Mouse (Mus musculus): ENCODE data around the gene Bin2. TPM values are rescaled to one million over a fixed set of nuclear protein-coding genes. Genes with fewer than 3 reads are reported as not detected.

Bin2 gene
- polyA plus RNA-seq, 1 experiment = 6.5 TPM

DNA sequence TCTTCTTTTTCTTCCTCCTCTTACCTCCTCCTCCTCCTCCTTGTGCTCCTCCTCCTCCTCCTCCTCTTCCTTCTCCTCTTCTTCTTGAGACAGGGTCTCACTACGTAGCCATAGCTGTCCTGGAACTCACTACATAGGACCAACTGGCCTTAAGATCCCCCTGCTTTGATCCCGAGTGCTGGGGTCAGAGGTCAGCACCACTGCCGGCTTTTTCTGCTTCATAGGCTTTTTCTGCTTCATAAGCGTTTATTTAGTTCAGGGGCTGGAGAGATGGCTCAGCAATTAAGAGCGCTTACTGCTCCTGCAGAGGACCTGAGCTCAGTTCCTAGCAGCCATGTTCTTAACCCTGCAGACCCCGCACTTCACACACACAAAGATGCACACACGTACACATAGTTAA, 12.4 kb upstream of the Bin2 start:
- DNase-seq (ENCODE audit: low spot score) = no peak

GRCm38 (mm10) chr15:100680381-100680780, 11.0 kb upstream of the Bin2 start:
- no peak for DNase-seq (ENCODE audit: low spot score)

DNA sequence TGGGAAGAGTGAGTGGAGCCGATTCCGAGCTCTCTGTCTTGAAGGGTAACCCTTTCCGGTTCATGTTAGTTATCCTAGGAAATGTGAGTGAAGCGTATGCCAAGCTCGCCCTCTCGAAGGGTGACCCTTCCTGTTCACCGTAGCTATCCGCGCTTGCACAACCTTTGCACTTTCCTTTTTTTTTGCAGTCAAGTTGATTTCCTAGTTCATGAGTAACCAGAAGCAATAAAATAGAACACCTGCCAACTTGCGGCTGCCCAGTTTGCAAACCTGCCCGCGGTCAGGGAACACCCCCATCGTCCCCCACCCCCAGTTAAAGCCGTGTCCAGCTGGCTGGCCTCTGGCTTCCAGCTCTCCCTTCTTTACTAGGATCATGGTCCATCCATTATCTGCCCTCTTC, 9.7 kb upstream of the Bin2 start:
- DNase-seq (ENCODE audit: low spot score) = no peak

- DNase-seq (ENCODE audit: low spot score) = no peak
These were observed 9.2 kb upstream of the Bin2 start for GRCm38 (mm10) chr15:100678581-100678980.

DNA sequence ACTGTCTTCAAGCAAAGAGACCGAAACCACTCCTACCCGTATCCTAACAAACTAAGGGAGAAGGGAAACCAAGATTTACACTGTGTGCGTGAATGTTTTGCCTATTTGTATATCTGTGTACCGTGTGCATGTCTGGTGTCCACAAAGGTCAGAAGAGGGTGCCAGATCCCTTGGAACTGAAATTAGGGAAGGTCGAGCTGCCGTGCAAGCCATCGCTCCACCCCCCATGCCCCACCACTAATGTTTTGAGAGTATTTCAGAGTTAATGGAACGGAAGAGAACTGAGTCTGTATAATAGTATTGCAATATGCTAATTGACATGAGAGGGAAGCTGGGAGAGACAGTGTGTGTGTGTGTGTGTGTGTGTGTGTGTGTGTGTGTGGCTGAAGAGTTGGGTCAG, 8.3 kb upstream of the Bin2 start:
- DNase-seq (ENCODE audit: low spot score) = no peak

DNA sequence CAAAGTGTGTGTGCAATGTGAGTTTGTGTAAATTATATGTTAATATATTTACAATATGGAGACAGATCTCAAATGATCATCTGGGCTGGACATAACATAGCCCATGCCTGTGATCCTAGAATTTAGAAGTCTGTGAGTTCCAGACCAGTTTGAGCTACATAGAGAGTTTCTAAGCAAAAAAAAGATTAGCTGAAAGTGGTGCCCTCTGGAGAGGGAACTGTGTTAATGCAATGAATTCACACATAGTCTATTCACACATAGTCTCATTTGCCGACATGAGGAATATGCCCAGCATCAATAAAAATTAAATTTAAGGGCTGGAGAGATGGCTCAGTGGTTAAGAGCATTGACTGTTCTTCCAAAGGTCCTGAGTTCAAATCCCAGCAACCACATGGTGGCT, 7.2 kb upstream of the Bin2 start:
- DNase-seq (ENCODE audit: low spot score) = no peak

GRCm38 (mm10) chr15:100675486-100675885, 6.1 kb upstream of the Bin2 start:
- no peak for DNase-seq (ENCODE audit: low spot score)

DNA sequence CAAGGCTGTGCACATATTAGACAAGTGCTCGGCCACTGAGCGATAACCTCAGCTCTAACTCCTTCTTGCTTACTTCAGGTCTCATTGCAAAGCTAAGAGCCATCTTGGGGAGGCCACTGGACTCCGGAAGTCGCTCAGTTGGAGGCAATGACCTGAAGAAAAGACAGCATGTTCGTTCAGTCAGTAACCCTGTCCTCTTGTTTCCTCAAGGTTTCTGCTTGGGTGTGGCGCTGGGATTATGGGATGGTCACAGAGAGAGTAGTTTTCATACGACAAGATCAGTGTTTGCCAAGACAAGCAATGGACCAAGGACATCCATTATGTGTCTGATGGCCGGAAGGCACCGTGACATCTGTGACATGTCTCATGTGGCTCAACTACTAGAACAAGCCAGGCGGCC, 5.2 kb upstream of the Bin2 start:
- DNase-seq (ENCODE audit: low spot score) = no peak

GRCm38 (mm10) chr15:100673585-100674391, 4.4 kb upstream of the Bin2 start:
- DNase-seq (ENCODE audit: low spot score) = no peak

- no peak for DNase-seq (ENCODE audit: low spot score)
These were observed 1.5 kb upstream of the Bin2 start for GRCm38 (mm10) chr15:100670833-100671232.

DNA sequence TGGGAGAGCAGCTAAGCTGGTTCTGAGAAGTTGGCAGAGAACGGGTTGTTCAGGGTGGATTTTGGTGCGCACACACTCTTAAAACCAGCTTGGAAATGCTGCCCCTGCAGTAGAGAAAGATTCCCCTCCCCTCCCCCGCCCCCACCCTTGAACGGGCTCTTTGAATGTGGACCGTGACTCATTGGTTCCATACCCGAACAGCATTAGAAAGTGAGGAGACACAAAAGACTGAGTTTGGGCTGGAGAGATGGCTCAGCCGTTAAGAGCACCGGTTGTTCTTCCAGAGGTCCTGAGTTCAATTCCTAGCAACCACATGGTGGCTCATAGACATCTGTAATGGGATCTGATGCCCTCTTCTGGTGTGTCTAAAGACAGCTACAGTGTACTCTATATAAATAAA, 651 bp upstream of the Bin2 start:
- DNase-seq (ENCODE audit: low spot score) = no peak

DNA sequence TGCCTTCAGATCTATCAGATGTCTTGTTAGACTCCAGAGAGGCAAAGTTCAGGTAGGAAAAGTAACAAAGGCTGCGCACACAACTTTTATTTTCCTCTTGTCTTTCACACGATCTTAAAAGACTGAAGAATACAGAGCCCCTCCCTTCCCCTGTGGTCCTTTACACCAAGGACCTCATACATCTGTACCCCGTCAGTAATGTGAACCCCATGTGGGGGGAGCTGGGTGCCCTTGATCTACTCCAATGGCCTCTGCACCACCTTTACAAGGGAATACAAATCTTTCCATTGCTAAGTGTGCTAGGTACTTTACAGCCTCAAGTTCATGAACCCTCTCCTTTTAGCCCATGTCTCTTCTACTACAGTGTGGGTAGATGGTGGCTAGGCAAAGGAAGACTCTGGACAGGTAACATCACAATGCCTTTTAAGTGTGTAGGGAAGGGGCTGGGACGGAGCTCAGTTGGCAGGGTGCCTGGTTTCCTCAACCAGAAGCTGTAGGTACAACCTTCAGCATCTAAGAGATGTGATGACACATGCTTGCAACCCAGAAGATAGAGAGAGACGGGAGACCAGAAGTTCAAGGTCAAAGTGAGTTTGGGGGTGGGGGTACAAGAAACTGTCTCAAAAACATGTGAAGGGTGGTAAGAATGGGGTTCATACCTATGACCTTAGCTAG, 1.3 kb downstream of the Bin2 start:
- DNase-seq (ENCODE audit: low spot score) = no peak

DNA sequence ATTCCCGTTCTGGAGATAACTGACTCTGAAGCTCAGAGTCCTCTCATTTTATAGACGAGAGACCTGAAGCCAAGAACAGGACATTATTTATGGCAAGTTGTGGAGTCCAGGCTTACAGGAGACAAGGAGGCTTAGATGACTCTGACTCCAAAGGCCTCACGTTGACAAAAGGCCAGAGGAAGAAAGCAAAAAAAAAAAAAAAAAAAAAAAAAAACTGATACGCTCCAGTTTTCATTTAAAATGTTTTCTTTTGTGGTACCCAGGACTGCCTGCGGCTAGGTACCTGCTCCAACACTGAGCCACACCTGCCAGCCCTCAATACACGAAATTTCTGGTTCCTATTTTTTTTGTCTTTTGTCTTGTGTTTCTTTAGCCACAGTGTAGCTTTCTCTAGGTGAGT, 1.9 kb downstream of the Bin2 start:
- no peak for DNase-seq (ENCODE audit: low spot score)

DNA sequence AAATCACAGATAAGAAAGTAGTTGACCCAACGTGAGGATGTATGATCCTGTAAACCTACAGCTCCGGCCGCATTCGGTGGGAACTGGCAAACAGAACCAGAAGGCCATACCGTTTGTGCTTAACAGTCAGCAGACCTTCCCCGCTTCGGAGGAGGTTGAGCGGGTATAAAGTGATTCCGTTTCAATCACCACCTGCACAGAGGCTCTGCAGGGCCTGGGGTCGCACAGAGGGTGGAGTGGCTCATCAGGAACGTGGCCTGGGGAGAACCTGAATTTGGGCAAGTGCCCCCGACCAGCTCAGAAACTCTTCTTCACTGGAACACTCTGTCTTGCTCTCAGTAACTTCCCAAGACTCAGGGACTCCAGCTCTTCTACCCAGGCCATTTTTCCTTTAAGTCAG, 2.5 kb downstream of the Bin2 start:
- no peak for DNase-seq (ENCODE audit: low spot score)

GRCm38 (mm10) chr15:100666219-100666696, 3.1 kb downstream of the Bin2 start:
- no peak for DNase-seq (ENCODE audit: low spot score)

- no peak for DNase-seq (ENCODE audit: low spot score)
These were observed 3.7 kb downstream of the Bin2 start for GRCm38 (mm10) chr15:100665411-100666218.

DNA sequence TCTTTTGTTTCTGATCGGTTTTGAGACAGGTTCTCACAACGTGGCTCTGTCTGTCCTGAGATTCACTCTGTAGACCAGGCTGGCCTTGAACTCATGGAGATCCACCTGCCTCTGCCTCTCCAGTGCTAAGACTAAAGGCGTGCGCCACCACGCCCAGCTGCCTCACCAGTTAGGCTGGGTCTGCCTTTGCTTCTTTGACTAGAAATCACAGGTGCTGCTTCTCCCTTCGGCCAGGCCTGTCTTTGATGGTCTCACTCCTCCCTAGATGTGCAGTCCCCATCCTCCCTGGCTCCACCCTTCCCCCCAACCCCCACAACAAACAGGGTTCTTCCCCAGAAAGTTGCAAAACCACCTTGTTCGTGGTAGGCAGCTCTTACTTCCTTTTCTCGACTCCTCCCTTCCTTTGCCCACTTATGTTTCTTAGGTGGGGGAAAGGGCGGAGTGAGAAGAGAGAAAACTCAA, 4.5 kb downstream of the Bin2 start:
- DNase-seq (ENCODE audit: low spot score) = no peak

DNA sequence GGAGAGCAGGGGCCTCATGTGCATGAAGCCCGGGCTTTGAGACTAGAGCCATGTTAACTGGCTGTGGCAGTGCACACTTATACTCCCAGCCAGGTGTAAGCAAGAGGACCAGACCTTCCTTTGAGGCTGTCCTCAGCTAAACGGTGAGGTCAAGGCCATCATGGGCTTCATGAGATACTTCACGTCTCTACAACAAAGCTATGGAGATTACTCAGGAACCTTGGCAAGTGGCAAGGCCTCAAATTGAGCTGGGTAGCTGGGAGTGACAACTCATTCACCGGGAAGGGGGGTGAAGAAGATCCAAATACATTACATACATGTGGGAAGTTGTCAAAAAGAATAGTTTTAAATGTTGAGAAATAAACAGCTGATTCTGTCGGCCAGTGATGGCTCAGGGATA, 8.5 kb downstream of the Bin2 start:
- no peak for DNase-seq (ENCODE audit: low spot score)

GRCm38 (mm10) chr15:100660306-100660705, 9.0 kb downstream of the Bin2 start:
- no peak for DNase-seq (ENCODE audit: low spot score)

DNA sequence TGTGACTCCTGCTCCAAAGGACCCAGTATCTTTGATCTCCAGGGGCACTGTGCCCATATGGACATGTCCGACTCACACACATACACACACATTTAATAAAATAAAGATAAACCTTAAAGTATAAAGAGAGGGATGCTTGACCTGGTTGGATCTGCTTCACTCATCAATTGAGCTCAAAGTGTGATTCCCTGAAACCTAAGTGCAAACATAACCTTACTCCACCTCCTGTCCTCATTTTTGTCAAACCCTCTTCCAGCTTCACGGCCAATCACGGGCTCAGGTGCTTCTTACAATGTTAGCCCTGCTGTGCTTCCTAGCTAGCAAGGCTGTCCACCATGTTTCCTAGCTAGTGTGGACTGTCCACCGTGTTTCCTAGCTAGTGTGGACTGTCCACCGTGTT, 14.2 kb downstream of the Bin2 start:
- DNase-seq (ENCODE audit: low spot score) = no peak

DNA sequence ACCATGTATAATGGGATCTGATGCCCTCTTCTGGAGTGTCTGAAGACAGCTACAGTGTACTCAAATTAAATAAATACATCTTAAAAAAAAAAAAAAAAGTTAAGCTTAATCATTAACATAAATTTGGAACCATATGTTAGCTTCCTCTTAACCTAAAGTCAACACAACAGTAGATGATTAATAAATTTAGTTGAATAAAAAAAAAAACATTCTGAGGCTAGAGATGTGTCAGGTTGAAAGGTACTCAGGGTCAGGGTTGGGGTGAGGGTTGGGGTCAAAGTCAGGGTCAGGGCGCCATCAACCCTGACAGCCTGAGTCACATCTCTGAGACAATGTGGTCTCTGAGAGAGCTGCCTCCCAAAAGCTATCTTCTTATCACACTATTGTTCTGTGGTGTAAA, 15.1 kb downstream of the Bin2 start:
- DNase-seq (ENCODE audit: low spot score) = no peak

- DNase-seq (ENCODE audit: low spot score) = no peak
These were observed 17.7 kb downstream of the Bin2 start for GRCm38 (mm10) chr15:100651610-100652009.
